Mouse (Mus musculus) olfactory bulb, adult 2 months (tissue): Measurements from ENCODE around the gene Hist1h2bf.

Source experiments
- CTCF ChIP-seq: fragments of 200-500 bp; IDR thresholded peaks from 2 replicates; pipeline ENCODE4 v1.5.1; 2012; ENCODE audit warnings: low read depth, mild to moderate bottlenecking, low read length, moderate library complexity; ENCODE audit not compliant: insufficient read depth
- POLR2A ChIP-seq: fragments of 200-500 bp; IDR thresholded peaks from 2 replicates; pipeline ENCODE4 v1.6.1; 2012; ENCODE audit warnings: mild to moderate bottlenecking, low read depth, low read length, moderate library complexity; ENCODE audit not compliant: insufficient read depth

- TF ChIP-seq POLR2A, result no peak
- TF ChIP-seq CTCF, result no peak
Observed at GRCm38 (mm10) chr13:23532262-23533075, 41.5 kb downstream of the Hist1h2bf start.
